Mouse (Mus musculus): ENCODE results near the gene Trmt2a. TPM values are rescaled to one million over a fixed set of nuclear protein-coding genes. Genes with fewer than 3 reads are reported as not detected.
A peak's percentile ranks its signal among the peaks of the same experiment; 100 is the strongest.

Gene Trmt2a
- total RNA-seq, 2 experiments from 2014 or later: 48.8 to 62.8 TPM

- no peak for ATAC-seq (ENCODE audit: poor library complexity, severe bottlenecking)
Observed at GRCm38 (mm10) chr16:18230617-18231016, 17.9 kb upstream of the Trmt2a start.

GRCm38 (mm10) chr16:18231047-18231446 lies 17.4 kb upstream of the Trmt2a start:
- no peak for ATAC-seq (ENCODE audit: poor library complexity, severe bottlenecking)

- no peak for ATAC-seq (ENCODE audit: poor library complexity, severe bottlenecking)
Observed at GRCm38 (mm10) chr16:18231451-18231850, 17.0 kb upstream of the Trmt2a start.

- ATAC-seq (ENCODE audit: poor library complexity, severe bottlenecking): no peak
Observed at GRCm38 (mm10) chr16:18233451-18233850, 15.0 kb upstream of the Trmt2a start.

GRCm38 (mm10) chr16:18233919-18234670 lies 14.4 kb upstream of the Trmt2a start:
- ATAC-seq (ENCODE audit: poor library complexity, severe bottlenecking): no peak

GRCm38 (mm10) chr16:18234671-18235388 lies 13.6 kb upstream of the Trmt2a start, which contains the start of gene Zdhhc8:
Gene Zdhhc8, minus strand, starts transcription at chr16:18235136.
- ATAC-seq (ENCODE audit: poor library complexity, severe bottlenecking): peak; percentile 59

- peak; percentile 60 for ATAC-seq (ENCODE audit: poor library complexity, severe bottlenecking)
Observed at GRCm38 (mm10) chr16:18235389-18236065, 13.0 kb upstream of the Trmt2a start.

GRCm38 (mm10) chr16:18236676-18237501 lies 11.6 kb upstream of the Trmt2a start:
- no peak for ATAC-seq (ENCODE audit: poor library complexity, severe bottlenecking)

- ATAC-seq (ENCODE audit: poor library complexity, severe bottlenecking): no peak
Observed at GRCm38 (mm10) chr16:18241581-18241980, 6.9 kb upstream of the Trmt2a start.

- no peak for ATAC-seq (ENCODE audit: poor library complexity, severe bottlenecking)
Observed at GRCm38 (mm10) chr16:18247521-18248399, 719 bp upstream of the Trmt2a start.

GRCm38 (mm10) chr16:18249364-18249967 lies 987 bp downstream of the Trmt2a start:
- ATAC-seq (ENCODE audit: poor library complexity, severe bottlenecking): peak; percentile 66

- ATAC-seq (ENCODE audit: poor library complexity, severe bottlenecking): no peak
Observed at GRCm38 (mm10) chr16:18250231-18250630, 1.8 kb downstream of the Trmt2a start.

GRCm38 (mm10) chr16:18250828-18251790 lies 2.6 kb downstream of the Trmt2a start:
- no peak for ATAC-seq (ENCODE audit: poor library complexity, severe bottlenecking)

- no peak for ATAC-seq (ENCODE audit: poor library complexity, severe bottlenecking)
Observed at GRCm38 (mm10) chr16:18252736-18253135, 4.3 kb downstream of the Trmt2a start.

GRCm38 (mm10) chr16:18253866-18254265 lies 5.4 kb downstream of the Trmt2a start:
- no peak for ATAC-seq (ENCODE audit: poor library complexity, severe bottlenecking)

GRCm38 (mm10) chr16:18258221-18258620 lies 9.7 kb downstream of the Trmt2a start, which contains the start of gene Gm49776:
Gene Gm49776, minus strand, starts transcription at chr16:18258321.
- ATAC-seq (ENCODE audit: poor library complexity, severe bottlenecking): no peak

GRCm38 (mm10) chr16:18265024-18265423 lies 16.5 kb downstream of the Trmt2a start:
- no peak for ATAC-seq (ENCODE audit: poor library complexity, severe bottlenecking)

- ATAC-seq (ENCODE audit: poor library complexity, severe bottlenecking): no peak
Observed at GRCm38 (mm10) chr16:18268182-18268581, 19.7 kb downstream of the Trmt2a start.

Data from megakaryocyte, adult 5-6 weeks (primary cell).